Mouse (Mus musculus) megakaryocyte progenitor cell, adult 5-6 weeks (primary cell): ENCODE results near the gene Dock1. TPM values are rescaled to one million over a fixed set of nuclear protein-coding genes. Genes with fewer than 3 reads are reported as not detected.

Source experiments
- ATAC-seq: replicated peaks from 2 replicates; pipeline ENCODE4 v1.8.0; 2016; ENCODE audit warnings: mild to moderate bottlenecking, moderate TSS enrichment, inconsistent platforms; ENCODE audit not compliant: poor library complexity
- total RNA-seq, 2 experiments: library from RNA; stranded (forward) in 1 of 2; stranded (reverse) in 1 of 2; fragments of 157-497, 149-512 nt in 1 of 2; fragments of 200-1000 nt in 1 of 2; gene quantifications; 2 replicates each; pipeline versions ENCODE4 v1.2.3 to v1.2.4; 2015 to 2017

Gene Dock1
- total RNA-seq, 2 experiments from 2014 or later, result 13.5 to 16.7 TPM

- ATAC-seq, result no peak
Observed at GRCm38 (mm10) chr7:135132461-135132860, 462.0 kb downstream of the Dock1 start.

GRCm38 (mm10) chr7:135134619-135135018, 464.2 kb downstream of the Dock1 start:
- ATAC-seq, result no peak

- ATAC-seq, result no peak
Observed at GRCm38 (mm10) chr7:135139153-135139612, 468.7 kb downstream of the Dock1 start.

GRCm38 (mm10) chr7:135144731-135145130, 474.3 kb downstream of the Dock1 start:
- ATAC-seq, result no peak

GRCm38 (mm10) chr7:135150926-135151325, 480.5 kb downstream of the Dock1 start:
- ATAC-seq, result no peak

- no peak for ATAC-seq
Observed at GRCm38 (mm10) chr7:135157571-135157970, 487.1 kb downstream of the Dock1 start.

- no peak for ATAC-seq
Observed at GRCm38 (mm10) chr7:135158381-135158780, 487.9 kb downstream of the Dock1 start.

- ATAC-seq, result no peak
Observed at GRCm38 (mm10) chr7:135159606-135160005, 489.2 kb downstream of the Dock1 start.

- ATAC-seq, result peak; percentile 81
Observed at GRCm38 (mm10) chr7:135165155-135165554, 494.7 kb downstream of the Dock1 start.

GRCm38 (mm10) chr7:135169936-135170335, 499.5 kb downstream of the Dock1 start:
- ATAC-seq, result no peak

- no peak for ATAC-seq
Observed at GRCm38 (mm10) chr7:135172219-135172618, 501.8 kb downstream of the Dock1 start.

- ATAC-seq, result peak; percentile 55
Observed at GRCm38 (mm10) chr7:135194190-135194589, 523.7 kb downstream of the Dock1 start.

- ATAC-seq, result peak; percentile 46
Observed at GRCm38 (mm10) chr7:135195631-135196030, 525.2 kb downstream of the Dock1 start.

GRCm38 (mm10) chr7:135196828-135197227, 526.4 kb downstream of the Dock1 start:
- no peak for ATAC-seq

GRCm38 (mm10) chr7:135203920-135204319, 533.5 kb downstream of the Dock1 start:
- no peak for ATAC-seq

GRCm38 (mm10) chr7:135205111-135205510, 534.7 kb downstream of the Dock1 start:
- no peak for ATAC-seq

- no peak for ATAC-seq
Observed at GRCm38 (mm10) chr7:135208947-135209567, 538.6 kb downstream of the Dock1 start.

- no peak for ATAC-seq
Observed at GRCm38 (mm10) chr7:135210296-135210695, 539.8 kb downstream of the Dock1 start.

- ATAC-seq, result no peak
Observed at GRCm38 (mm10) chr7:135210831-135211230, 540.4 kb downstream of the Dock1 start.

- no peak for ATAC-seq
Observed at GRCm38 (mm10) chr7:135212505-135212904, 542.1 kb downstream of the Dock1 start.

- no peak for ATAC-seq
Observed at GRCm38 (mm10) chr7:135221475-135221874, 551.0 kb downstream of the Dock1 start.
